Mouse (Mus musculus) bone marrow macrophage, adult 2 months (primary cell): ENCODE measurements around the gene Pqlc2. TPM values are rescaled to one million over a fixed set of nuclear protein-coding genes. Genes with fewer than 3 reads are reported as not detected.

ENCODE experiments used
- H3K27ac ChIP-seq: 2 replicates; pipeline ENCODE4 v1.5.1; 2012; ENCODE audit warnings: low read depth, low read length; ENCODE audit not compliant: insufficient read depth
- H3K4me1 ChIP-seq: 2 replicates; pipeline ENCODE4 v1.6.1; 2012; ENCODE audit warnings: low read length; ENCODE audit not compliant: control insufficient read depth, insufficient read depth
- H3K4me3 ChIP-seq: 2 replicates; pipeline ENCODE4 v1.5.1; 2012; ENCODE audit warnings: mild to moderate bottlenecking, low read length, moderate library complexity; ENCODE audit not compliant: insufficient read depth
- CTCF ChIP-seq: IDR thresholded peaks from 2 replicates; pipeline ENCODE4 v1.5.1; 2012; ENCODE audit warnings: low read depth, mild to moderate bottlenecking, low read length, moderate library complexity
- POLR2A ChIP-seq: IDR thresholded peaks from 2 replicates; pipeline ENCODE4 v1.6.1; 2012; ENCODE audit warnings: mild to moderate bottlenecking, low read depth, low read length, borderline replicate concordance
- polyA plus RNA-seq: library from polyadenylated mRNA; stranded (reverse); fragments of >200 nt; gene quantifications from 2 replicates; pipeline ENCODE4 v1.2.4, GENCODE M21; 2012; ENCODE audit not compliant: missing spikeins, insufficient read depth, insufficient read length

The Pqlc2 gene
- polyA plus RNA-seq, 1 experiment, result 26.7 TPM

DNA sequence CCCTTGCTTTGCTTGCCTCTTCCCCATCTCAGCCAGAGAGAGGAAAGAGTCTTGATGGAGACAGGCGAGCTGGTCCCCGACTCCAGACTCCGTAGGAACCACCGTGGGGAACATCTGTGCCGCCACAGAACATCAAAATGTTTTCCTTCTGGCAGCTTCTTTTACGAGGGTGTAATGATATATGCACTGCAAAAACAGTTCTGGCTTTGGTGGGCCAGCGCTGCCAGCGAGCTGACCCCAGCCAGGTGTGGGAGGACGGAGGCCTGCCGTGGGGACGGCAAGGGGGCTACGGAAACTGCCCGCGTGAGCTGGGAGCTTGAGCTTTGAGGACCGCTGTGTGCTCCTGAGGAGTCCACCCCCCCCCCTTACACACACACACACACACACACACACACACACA is 25.6 kb downstream of the Pqlc2 start:
- Histone ChIP-seq H3K4me1 (peaks cover 4% of the 10 kb centered on the region; the same call in 1 of the 2 replicates), H3K4me3 (no peak overlapping the region), H3K27ac (no peak overlapping the region)
- TF ChIP-seq CTCF, result no peak
- no peak for TF ChIP-seq POLR2A

GRCm38 (mm10) chr4:139282955-139283417 is 27.5 kb downstream of the Pqlc2 start:
- Histone ChIP-seq H3K27ac (no peak overlapping the region), H3K4me1 (peaks cover 4% of the 10 kb centered on the region; the same call in 1 of the 2 replicates), H3K4me3 (no peak overlapping the region)
- TF ChIP-seq POLR2A, result no peak
- no peak for TF ChIP-seq CTCF

- Histone ChIP-seq H3K27ac (no peak overlapping the region), H3K4me1 (no peaks in the 10 kb centered on the region), H3K4me3 (no peak overlapping the region)
- TF ChIP-seq CTCF, result no peak
- TF ChIP-seq POLR2A, result no peak
Measured at GRCm38 (mm10) chr4:139281791-139282345, 28.6 kb downstream of the Pqlc2 start.

DNA sequence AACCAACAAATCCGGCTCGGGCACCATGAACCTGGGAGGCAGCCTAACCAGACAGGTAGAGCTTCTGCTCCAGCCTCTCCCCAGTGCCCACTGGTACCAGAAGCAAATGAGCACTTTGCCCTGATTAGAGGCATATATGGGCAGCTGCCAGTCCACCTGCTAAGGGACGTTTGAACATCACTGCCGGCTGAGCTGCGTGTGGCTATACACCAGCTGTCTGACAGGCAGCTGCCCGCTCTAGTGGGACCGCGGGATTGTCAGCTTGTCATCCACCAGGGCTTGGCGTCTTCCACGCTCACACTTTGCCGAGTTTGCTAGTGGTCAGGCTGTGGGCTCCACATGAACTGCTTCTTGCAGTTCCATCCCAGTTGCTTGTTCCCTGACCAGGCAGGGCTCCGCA is 30.0 kb downstream of the Pqlc2 start:
- TF ChIP-seq POLR2A (no peak), CTCF (no peak)
- no peaks in the 10 kb centered on the region for H3K4me1 ChIP-seq
- no peak overlapping the region for H3K4me3 ChIP-seq
- no peak overlapping the region for H3K27ac ChIP-seq

GRCm38 (mm10) chr4:139276411-139276810 is 34.1 kb downstream of the Pqlc2 start:
- H3K27ac ChIP-seq, result no peak overlapping the region

DNA sequence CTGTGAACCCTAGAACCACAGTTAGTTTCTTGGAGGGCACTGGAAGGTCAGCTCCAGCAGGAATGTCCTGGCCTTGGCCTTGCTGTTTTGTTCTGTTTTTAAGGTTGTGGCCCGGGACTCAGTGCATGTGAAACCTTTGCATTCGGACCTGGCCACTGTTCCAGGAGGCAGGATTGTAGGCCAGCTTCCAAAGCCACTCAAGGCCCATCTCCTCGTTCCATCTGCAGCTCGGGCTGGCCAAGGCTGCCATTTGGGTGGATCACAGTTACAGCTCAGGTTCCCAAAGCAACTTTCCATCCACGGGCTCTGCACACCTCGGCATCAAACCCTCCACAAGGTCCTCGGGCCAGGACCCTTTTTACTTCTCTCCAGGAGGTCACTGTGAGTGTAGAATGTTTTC is 35.9 kb downstream of the Pqlc2 start:
- H3K4me3 ChIP-seq, result no peak overlapping the region
- no peak overlapping the region for H3K27ac ChIP-seq
- no peak for TF ChIP-seq POLR2A
- TF ChIP-seq CTCF, result no peak
- H3K4me1 ChIP-seq, result no peaks in the 10 kb centered on the region

More at GRCm38 (mm10) chr4:139276411-139276810, 34.1 kb downstream of the Pqlc2 start:
- Histone ChIP-seq H3K4me1 (no peaks in the 10 kb centered on the region), H3K4me3 (no peak overlapping the region)
- TF ChIP-seq CTCF (no peak), POLR2A (no peak)

- TF ChIP-seq POLR2A (no peak), CTCF (no peak)
- H3K4me3 ChIP-seq, result no peak overlapping the region
- H3K4me1 ChIP-seq, result no peaks in the 10 kb centered on the region
- H3K27ac ChIP-seq, result no peak overlapping the region
Measured at GRCm38 (mm10) chr4:139272951-139273680, 37.4 kb downstream of the Pqlc2 start.

DNA sequence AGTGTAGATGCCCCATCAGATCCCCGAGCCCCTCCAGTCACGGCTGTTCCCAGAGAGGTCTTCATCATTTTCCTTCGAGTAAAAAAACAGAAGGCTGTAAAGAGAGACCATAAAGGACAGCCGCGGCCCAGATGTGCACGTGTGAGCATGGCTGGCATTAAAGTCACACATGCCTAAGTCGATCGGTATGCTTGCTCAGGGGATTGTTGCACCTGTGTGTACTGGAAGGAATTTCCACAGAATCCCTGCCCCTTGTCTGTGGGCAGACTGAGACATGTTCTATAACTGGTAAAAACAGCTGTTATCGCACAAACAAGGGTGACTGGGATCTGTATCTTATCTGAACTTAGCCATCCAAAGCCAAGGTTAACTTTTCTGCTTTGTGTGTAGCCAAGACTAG is 38.9 kb downstream of the Pqlc2 start:
- no peaks in the 10 kb centered on the region for H3K4me1 ChIP-seq
- H3K27ac ChIP-seq, result no peak overlapping the region
- H3K4me3 ChIP-seq, result no peak overlapping the region
- TF ChIP-seq POLR2A (no peak), CTCF (no peak)

DNA sequence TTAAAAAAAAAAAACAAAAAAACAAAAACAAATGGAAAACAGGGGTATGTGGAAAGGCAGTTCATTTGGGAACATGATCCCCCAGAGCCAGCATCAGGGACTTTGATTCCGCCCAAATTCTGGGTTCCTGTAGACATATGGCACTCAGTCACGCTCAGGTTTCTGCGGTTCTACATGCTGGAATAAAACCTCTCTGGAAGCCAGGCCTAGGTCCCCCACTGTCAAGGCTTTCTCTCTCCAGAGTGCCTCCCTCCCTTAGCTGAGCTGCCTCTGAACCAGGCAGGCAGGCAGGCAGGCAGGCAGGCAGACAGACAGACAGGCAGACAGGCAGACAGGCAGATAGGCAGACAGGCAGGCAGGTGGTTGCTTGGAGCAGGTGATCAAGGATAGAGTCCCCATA is 40.3 kb downstream of the Pqlc2 start:
- no peak for TF ChIP-seq POLR2A
- TF ChIP-seq CTCF, result no peak
- Histone ChIP-seq H3K4me1 (no peaks in the 10 kb centered on the region), H3K4me3 (no peak overlapping the region), H3K27ac (no peak overlapping the region)

- H3K4me1 ChIP-seq, result no peaks in the 10 kb centered on the region
- no peak overlapping the region for H3K27ac ChIP-seq
- TF ChIP-seq CTCF (no peak), POLR2A (no peak)
- no peak overlapping the region for H3K4me3 ChIP-seq
Measured at GRCm38 (mm10) chr4:139268242-139268641, 42.3 kb downstream of the Pqlc2 start.
